Comparison of ENCODE assay signal across 8 mouse cellular contexts in genomic region chr7:102243870-102244269, GRCm38 (mm10). TPM values are rescaled to one million over a fixed set of nuclear protein-coding genes. Genes with fewer than 3 reads are reported as not detected.
DNase-seq lines count a peak whose midpoint lies in the region; ATAC-seq and TF ChIP-seq lines count a peak whose summit lies in the region.

No protein-coding gene starts in this region.

- no peak for TF ChIP-seq CTCF in heart, postnatal 0 days (IDR thresholded peaks at IDR 0.05; ENCODE audit: low read depth)
- TF ChIP-seq CTCF in bone marrow macrophage, adult 2 months (IDR thresholded peaks at IDR 0.05; ENCODE audit: low read depth, low read length) = no peak

- H3K4me1 ChIP-seq in heart, postnatal 0 days (ENCODE audit: control insufficient read depth, insufficient read depth) = peaks cover 52% of the 10 kb centered on the region
- H3K4me1 ChIP-seq in bone marrow macrophage, adult 2 months (ENCODE audit: control insufficient read depth, insufficient read depth, low read length) = peaks cover 54% of the 10 kb centered on the region
- peaks cover 69% of the 10 kb centered on the region for H3K4me1 ChIP-seq in liver, embryonic 11.5 days (replicated peaks; ENCODE audit: control insufficient read depth, insufficient read depth, low read length)

- peaks cover 28% of the 10 kb centered on the region for H3K36me3 ChIP-seq in heart, postnatal 0 days (replicated peaks; ENCODE audit: control insufficient read depth, insufficient read depth, low read length)
- H3K36me3 ChIP-seq in liver, embryonic 11.5 days (ENCODE audit: control insufficient read depth, insufficient read depth, low read length) = peaks cover 22% of the 10 kb centered on the region

- no peak overlapping the region for H3K4me3 ChIP-seq in heart, postnatal 0 days (ENCODE audit: low read depth, low read length)
- H3K4me3 ChIP-seq in bone marrow macrophage, adult 2 months (ENCODE audit: insufficient read depth, low read length) = no peak overlapping the region
- H3K4me3 ChIP-seq in liver, embryonic 11.5 days (ENCODE audit: low read depth, low read length) = no peak overlapping the region

- no peak for DNase-seq in heart, postnatal 0 days (ENCODE audit: low spot score)
- no peak for DNase-seq in heart, postnatal 4 days
- DNase-seq in liver, embryonic 11.5 days (ENCODE audit: low spot score) = no peak
- DNase-seq in right cerebral cortex, postnatal 36 days (ENCODE audit: low spot score in 2 of 2) = no peak
- DNase-seq in adipocyte (ENCODE audit: low spot score) = no peak
- no peak for DNase-seq in embryo, embryonic 11 days

- TF ChIP-seq POLR2A in bone marrow macrophage, adult 2 months (IDR thresholded peaks at IDR 0.05; ENCODE audit: borderline replicate concordance, low read depth, low read length) = no peak

- H3K27ac ChIP-seq in heart, postnatal 0 days (ENCODE audit: low read depth) = peak overlapping the region; percentile 18; the same call in 1 of the 2 replicates
- H3K27ac ChIP-seq in bone marrow macrophage, adult 2 months (ENCODE audit: insufficient read depth, low read depth, low read length) = peak overlapping the region; percentile 88
- H3K27ac ChIP-seq in liver, embryonic 11.5 days (ENCODE audit: low read depth, low read length) = peak overlapping the region; percentile 34; the same call in 1 of the 2 replicates

- no peaks in the 10 kb centered on the region for H3K9me3 ChIP-seq in heart, postnatal 0 days (replicated peaks; ENCODE audit: control insufficient read depth, low read length)
- H3K9me3 ChIP-seq in liver, embryonic 11.5 days (ENCODE audit: control insufficient read depth, low read length) = no peaks in the 10 kb centered on the region

- ATAC-seq in heart, postnatal 0 days (ENCODE audit: insufficient read depth, low read depth) = no peak
- no peak; the same call in 1 of the 2 replicates for ATAC-seq in liver, embryonic 11.5 days (replicated peaks; ENCODE audit: low FRiP score)
- peak; percentile 43; the same call in 1 of the 2 replicates for ATAC-seq in neutrophil, adult 5-6 weeks (ENCODE audit: extremely low read depth, insufficient number of reproducible peaks, low FRiP score, poor library complexity, severe bottlenecking)

- TF ChIP-seq EP300 in heart, postnatal 0 days (IDR thresholded peaks at IDR 0.05; ENCODE audit: low read depth) = no peak

- no peak overlapping the region for H3K4me2 ChIP-seq in heart, postnatal 0 days (ENCODE audit: low read depth, low read length)
- peak overlapping the region; percentile 16 for H3K4me2 ChIP-seq in liver, embryonic 11.5 days

- no peaks in the 10 kb centered on the region for H3K27me3 ChIP-seq in heart, postnatal 0 days (ENCODE audit: control insufficient read depth, insufficient read depth, low read length)
- no peaks in the 10 kb centered on the region for H3K27me3 ChIP-seq in liver, embryonic 11.5 days (replicated peaks; ENCODE audit: control insufficient read depth, insufficient read depth, low read length)

- no peak overlapping the region for H3K9ac ChIP-seq in heart, postnatal 0 days (replicated peaks; ENCODE audit: low read depth, low read length)
- H3K9ac ChIP-seq in liver, embryonic 11.5 days (ENCODE audit: low read depth, low read length) = 0 out of 2 replicates have a peak overlapping the region, but pooled peaks have one; percentile 26

- 69% methylated on average over 2 of the region's 2 CpGs for WGBS in heart, postnatal 0 days
- WGBS in liver, embryonic 11.5 days = 40% methylated on average over 2 of the region's 2 CpGs

RNA-seq across cellular contexts. Expression of gene Rhog, which starts 12.0 kb away (rescaled TPM):
- 24.6 and 31.3 TPM in 2 replicates for total RNA-seq in heart, postnatal 0 days (2014; rRNA removed; ENCODE audit: low replicate concordance)
- 34.7 and 36.7 TPM in 2 replicates for polyA plus RNA-seq in heart, postnatal 0 days (2015; fragmentation: Nextera tagmentation; extraction: Ambion mirVana)
- total RNA-seq in heart, postnatal 4 days (2021) = 10 to 100 TPM; 37.0 to 39.2 TPM
- 537 and 572 TPM in 2 replicates for polyA plus RNA-seq in bone marrow macrophage, adult 2 months (2012; ENCODE audit: insufficient read depth, insufficient read length, missing spikeins)
- polyA plus RNA-seq in liver, embryonic 11.5 days (2014; fragmentation: Nextera tagmentation; extraction: Ambion mirVana) = 76.8 and 81.1 TPM in 2 replicates
- 118 and 127 TPM in 2 replicates for total RNA-seq in neutrophil, adult 5-6 weeks (2017)

RNA-seq across cellular contexts. Expression of gene Stim1, which starts 23.7 kb away (rescaled TPM):
- 28.1 and 59.0 TPM in 2 replicates for total RNA-seq in heart, postnatal 0 days (2014; rRNA removed; ENCODE audit: low replicate concordance)
- 11.4 and 11.6 TPM in 2 replicates for polyA plus RNA-seq in heart, postnatal 0 days (2015; fragmentation: Nextera tagmentation; extraction: Ambion mirVana)
- 10 to 100 TPM; 23.9 to 24.0 TPM for total RNA-seq in heart, postnatal 4 days (2021)
- 43.4 and 50.2 TPM in 2 replicates for polyA plus RNA-seq in bone marrow macrophage, adult 2 months (2012; ENCODE audit: insufficient read depth, insufficient read length, missing spikeins)
- 22.0 and 23.3 TPM in 2 replicates for polyA plus RNA-seq in liver, embryonic 11.5 days (2014; fragmentation: Nextera tagmentation; extraction: Ambion mirVana)
- 63.7 and 72.1 TPM in 2 replicates for total RNA-seq in neutrophil, adult 5-6 weeks (2017)

RNA-seq across cellular contexts. Expression of gene Pgap2, which starts 33.9 kb away (rescaled TPM):
- total RNA-seq in heart, postnatal 0 days (2014; rRNA removed; ENCODE audit: low replicate concordance) = 79.5 and 117 TPM in 2 replicates
- polyA plus RNA-seq in heart, postnatal 0 days (2015; fragmentation: Nextera tagmentation; extraction: Ambion mirVana) = 60.9 TPM in 2 replicates
- total RNA-seq in heart, postnatal 4 days (2021) = 10 to 100 TPM; 43.2 to 47.4 TPM
- polyA plus RNA-seq in bone marrow macrophage, adult 2 months (2012; ENCODE audit: insufficient read depth, insufficient read length, missing spikeins) = 103 and 110 TPM in 2 replicates
- polyA plus RNA-seq in liver, embryonic 11.5 days (2014; fragmentation: Nextera tagmentation; extraction: Ambion mirVana) = 40.0 and 45.5 TPM in 2 replicates
- total RNA-seq in neutrophil, adult 5-6 weeks (2017) = 32.1 and 32.8 TPM in 2 replicates

RNA-seq across cellular contexts. Expression of gene Nup98, which starts 33.9 kb away (rescaled TPM):
- total RNA-seq in heart, postnatal 0 days (2014; rRNA removed; ENCODE audit: low replicate concordance) = 28.0 and 36.0 TPM in 2 replicates
- polyA plus RNA-seq in heart, postnatal 0 days (2015; fragmentation: Nextera tagmentation; extraction: Ambion mirVana) = 10.6 and 12.2 TPM in 2 replicates
- 10 to 100 TPM; 50.3 to 50.7 TPM for total RNA-seq in heart, postnatal 4 days (2021)
- 33.3 and 36.9 TPM in 2 replicates for polyA plus RNA-seq in bone marrow macrophage, adult 2 months (2012; ENCODE audit: insufficient read depth, insufficient read length, missing spikeins)
- polyA plus RNA-seq in liver, embryonic 11.5 days (2014; fragmentation: Nextera tagmentation; extraction: Ambion mirVana) = 42.0 and 45.8 TPM in 2 replicates
- 74.8 TPM in 2 replicates for total RNA-seq in neutrophil, adult 5-6 weeks (2017)

Comparison
In these comparisons a context has a peak if more than half of its experiments do, and no peak if none do; other contexts are left out.
1. H3K27ac ChIP-seq: peak in every context shown above with its lines; median percentile 88 in bone marrow macrophage, adult 2 months; 34 in liver, embryonic 11.5 days; 18 in heart, postnatal 0 days.